Mouse (Mus musculus) heart, embryonic 13.5 days (tissue): ENCODE measurements around the gene Tbc1d17. TPM values are rescaled to one million over a fixed set of nuclear protein-coding genes. Genes with fewer than 3 reads are reported as not detected.
A peak's percentile ranks its signal among the peaks of the same experiment; 100 is the strongest.

Experiments used
- ATAC-seq: fragments of 200-750 bp; cut with Nextera tagmentation; 2 replicates; pipeline ENCODE4 v1.8.0; 2017; ENCODE audit warnings: moderate TSS enrichment; ENCODE audit not compliant: insufficient number of reproducible peaks, low FRiP score, low TSS enrichment; ENCODE audit errors: extremely low read depth
- H3K27ac ChIP-seq: fragments of 300-500 bp; sonication (generic); replicated peaks from 2 replicates; pipeline ENCODE4 v1.5.1; 2015; ENCODE audit warnings: moderate library complexity, mild to moderate bottlenecking, inconsistent platforms
- H3K27me3 ChIP-seq: fragments of 300-500 bp; sonication (generic); replicated peaks from 2 replicates; pipeline ENCODE4 v1.6.1; 2015; ENCODE audit warnings: mild to moderate bottlenecking, inconsistent platforms
- H3K36me3 ChIP-seq: fragments of 300-500 bp; sonication (generic); 2 replicates; pipeline ENCODE4 v1.6.1; 2015; ENCODE audit warnings: mild to moderate bottlenecking, inconsistent platforms
- H3K4me1 ChIP-seq: fragments of 300-500 bp; sonication (generic); 2 replicates; pipeline ENCODE4 v1.6.1; 2015; ENCODE audit warnings: inconsistent platforms
- H3K4me2 ChIP-seq: fragments of 300-500 bp; sonication (generic); 2 replicates; pipeline ENCODE4 v1.6.1; 2015; ENCODE audit warnings: inconsistent platforms, mild to moderate bottlenecking, moderate library complexity
- H3K4me3 ChIP-seq: fragments of 300-500 bp; sonication (generic); 2 replicates; pipeline ENCODE4 v1.5.1; 2015; ENCODE audit warnings: moderate library complexity, mild to moderate bottlenecking, inconsistent platforms
- H3K9ac ChIP-seq: fragments of 300-500 bp; sonication (generic); 2 replicates; pipeline ENCODE4 v1.6.1; 2015; ENCODE audit warnings: inconsistent platforms, mild to moderate bottlenecking, moderate library complexity
- H3K9me3 ChIP-seq: fragments of 300-500 bp; sonication (generic); 2 replicates; pipeline ENCODE4 v1.6.1; 2016; ENCODE audit warnings: inconsistent platforms
- WGBS: fragments of 180-500 bp; shearing (Covaris S2); methylation state at CpG from one replicate; pipeline ENCODE4 v1.1.7; 2015; ENCODE audit warnings: mixed read lengths; 5-methylcytosine and 5-hydroxymethylcytosine counted together
- polyA plus RNA-seq: library from polyadenylated mRNA; unstranded; fragments of >200 nt; fragmentation: Nextera tagmentation; extraction: Ambion mirVana; gene quantifications from 2 replicates; pipeline ENCODE4 v1.2.1, GENCODE M21; 2015

Tbc1d17 gene
- polyA plus RNA-seq, 1 experiment from 2014 or later: 57.0 TPM

- no peak overlapping the region for H3K27ac ChIP-seq
- peak overlapping the region; percentile 77 for H3K9ac ChIP-seq
- H3K9me3 ChIP-seq: no peaks in the 10 kb centered on the region
- peaks cover 23% of the 10 kb centered on the region for H3K4me1 ChIP-seq
- peaks cover 39% of the 10 kb centered on the region for H3K36me3 ChIP-seq
- H3K4me2 ChIP-seq: peak overlapping the region; percentile 74
- H3K27me3 ChIP-seq: peaks cover 35% of the 10 kb centered on the region
- ATAC-seq: no peak
- WGBS: 32% methylated on average over 11 of the region's 11 CpGs
- peak overlapping the region; percentile 47 for H3K4me3 ChIP-seq
Observed at GRCm38 (mm10) chr7:44839171-44839490, 9.7 kb downstream of the Tbc1d17 start.

- no peak overlapping the region for H3K4me2 ChIP-seq
- ATAC-seq: no peak
- no peak overlapping the region for H3K27ac ChIP-seq
- H3K4me1 ChIP-seq: peaks cover 23% of the 10 kb centered on the region
- peaks cover 28% of the 10 kb centered on the region for H3K36me3 ChIP-seq
- no peak overlapping the region for H3K4me3 ChIP-seq
- H3K9ac ChIP-seq: no peak overlapping the region
- peaks cover 35% of the 10 kb centered on the region for H3K27me3 ChIP-seq
- 82% methylated on average over 6 of the region's 6 CpGs for WGBS
- H3K9me3 ChIP-seq: no peaks in the 10 kb centered on the region
Observed at GRCm38 (mm10) chr7:44838073-44838472, 10.8 kb downstream of the Tbc1d17 start.

GRCm38 (mm10) chr7:44836423-44837053 lies 12.3 kb downstream of the Tbc1d17 start:
- peaks cover 20% of the 10 kb centered on the region for H3K36me3 ChIP-seq
- WGBS: 72% methylated on average over 9 of the region's 9 CpGs
- no peak overlapping the region for H3K27ac ChIP-seq
- no peak overlapping the region for H3K9ac ChIP-seq
- no peak for ATAC-seq
- H3K4me2 ChIP-seq: no peak overlapping the region
- peaks cover 25% of the 10 kb centered on the region for H3K4me1 ChIP-seq
- H3K27me3 ChIP-seq: peaks cover 30% of the 10 kb centered on the region
- no peak overlapping the region for H3K4me3 ChIP-seq
- H3K9me3 ChIP-seq: no peaks in the 10 kb centered on the region

- Histone ChIP-seq H3K9ac (no peak overlapping the region), H3K4me1 (peaks cover 25% of the 10 kb centered on the region), H3K27me3 (peaks cover 26% of the 10 kb centered on the region), H3K4me3 (no peak overlapping the region), H3K4me2 (no peak overlapping the region), H3K36me3 (peaks cover 20% of the 10 kb centered on the region), H3K9me3 (no peaks in the 10 kb centered on the region), H3K27ac (no peak overlapping the region)
- 49% methylated on average over 3 of the region's 3 CpGs for WGBS
- ATAC-seq: no peak
Observed at GRCm38 (mm10) chr7:44836016-44836404, 12.9 kb downstream of the Tbc1d17 start.

GRCm38 (mm10) chr7:44835373-44836015 lies 13.4 kb downstream of the Tbc1d17 start:
- Histone ChIP-seq H3K36me3 (peaks cover 20% of the 10 kb centered on the region), H3K27me3 (peaks cover 20% of the 10 kb centered on the region), H3K4me1 (peaks cover 24% of the 10 kb centered on the region), H3K9ac (no peak overlapping the region), H3K9me3 (no peaks in the 10 kb centered on the region), H3K4me3 (no peak overlapping the region), H3K4me2 (no peak overlapping the region), H3K27ac (no peak overlapping the region)
- 88% methylated on average over 1 of the region's 1 CpGs for WGBS
- ATAC-seq: no peak

GRCm38 (mm10) chr7:44832763-44833162 lies 16.1 kb downstream of the Tbc1d17 start:
- no peak overlapping the region for H3K27ac ChIP-seq
- no peak overlapping the region for H3K4me3 ChIP-seq
- H3K4me1 ChIP-seq: peaks cover 9% of the 10 kb centered on the region; the same call in 1 of the 2 replicates
- H3K36me3 ChIP-seq: peaks cover 46% of the 10 kb centered on the region
- H3K4me2 ChIP-seq: no peak overlapping the region
- 0 out of 2 replicates have a peak, but pooled peaks cover 1% of the 10 kb centered on the region for H3K27me3 ChIP-seq
- H3K9me3 ChIP-seq: no peaks in the 10 kb centered on the region
- H3K9ac ChIP-seq: no peak overlapping the region
- no peak for ATAC-seq
- WGBS: 73% methylated on average over 4 of the region's 4 CpGs

GRCm38 (mm10) chr7:44828706-44829105 lies 20.2 kb downstream of the Tbc1d17 start:
- no peak overlapping the region for H3K9ac ChIP-seq
- H3K27me3 ChIP-seq: no peaks in the 10 kb centered on the region
- H3K27ac ChIP-seq: no peak overlapping the region
- ATAC-seq: no peak
- H3K4me2 ChIP-seq: no peak overlapping the region
- H3K36me3 ChIP-seq: peaks cover 49% of the 10 kb centered on the region
- H3K9me3 ChIP-seq: no peaks in the 10 kb centered on the region
- 86% methylated on average over 5 of the region's 5 CpGs for WGBS
- no peak overlapping the region for H3K4me3 ChIP-seq
- H3K4me1 ChIP-seq: peaks cover 34% of the 10 kb centered on the region

- H3K4me1 ChIP-seq: peaks cover 46% of the 10 kb centered on the region
Observed at GRCm38 (mm10) chr7:44826771-44827170, 22.1 kb downstream of the Tbc1d17 start.

GRCm38 (mm10) chr7:44824872-44825271 lies 24.0 kb downstream of the Tbc1d17 start:
- no peaks in the 10 kb centered on the region for H3K27me3 ChIP-seq
- H3K9ac ChIP-seq: 0 out of 2 replicates have a peak overlapping the region, but pooled peaks have one; percentile 24
- H3K4me1 ChIP-seq: peaks cover 65% of the 10 kb centered on the region
- WGBS: 27% methylated on average over 3 of the region's 3 CpGs
- no peaks in the 10 kb centered on the region for H3K9me3 ChIP-seq
- no peak overlapping the region for H3K4me2 ChIP-seq
- ATAC-seq: no peak
- no peak overlapping the region for H3K4me3 ChIP-seq
- no peak overlapping the region for H3K27ac ChIP-seq
- H3K36me3 ChIP-seq: peaks cover 25% of the 10 kb centered on the region

More at GRCm38 (mm10) chr7:44826771-44827170, 22.1 kb downstream of the Tbc1d17 start:
- Histone ChIP-seq H3K4me2 (no peak overlapping the region), H3K27me3 (no peaks in the 10 kb centered on the region), H3K9ac (no peak overlapping the region), H3K9me3 (no peaks in the 10 kb centered on the region), H3K36me3 (peaks cover 44% of the 10 kb centered on the region), H3K27ac (no peak overlapping the region), H3K4me3 (no peak overlapping the region)
- no peak for ATAC-seq
- 89% methylated on average over 3 of the region's 3 CpGs for WGBS

GRCm38 (mm10) chr7:44823409-44823808 lies 25.5 kb downstream of the Tbc1d17 start:
- Histone ChIP-seq H3K4me1 (peaks cover 80% of the 10 kb centered on the region), H3K9me3 (no peaks in the 10 kb centered on the region), H3K36me3 (peaks cover 15% of the 10 kb centered on the region), H3K27ac (no peak overlapping the region), H3K27me3 (no peaks in the 10 kb centered on the region), H3K4me3 (no peak overlapping the region), H3K4me2 (no peak overlapping the region), H3K9ac (peak overlapping the region; percentile 8)
- ATAC-seq: no peak
- WGBS: 34% methylated on average over 7 of the region's 7 CpGs

- Histone ChIP-seq H3K27me3 (no peaks in the 10 kb centered on the region), H3K4me3 (no peak overlapping the region), H3K36me3 (peaks cover 10% of the 10 kb centered on the region), H3K9ac (no peak overlapping the region), H3K4me1 (peaks cover 91% of the 10 kb centered on the region), H3K4me2 (no peak overlapping the region), H3K9me3 (no peaks in the 10 kb centered on the region), H3K27ac (no peak overlapping the region)
- 80% methylated on average over 7 of the region's 7 CpGs for WGBS
- ATAC-seq: no peak
Observed at GRCm38 (mm10) chr7:44821666-44822448, 27.0 kb downstream of the Tbc1d17 start.
